Mouse (Mus musculus): ENCODE results near the gene Btg1.

Btg1 gene

DNA sequence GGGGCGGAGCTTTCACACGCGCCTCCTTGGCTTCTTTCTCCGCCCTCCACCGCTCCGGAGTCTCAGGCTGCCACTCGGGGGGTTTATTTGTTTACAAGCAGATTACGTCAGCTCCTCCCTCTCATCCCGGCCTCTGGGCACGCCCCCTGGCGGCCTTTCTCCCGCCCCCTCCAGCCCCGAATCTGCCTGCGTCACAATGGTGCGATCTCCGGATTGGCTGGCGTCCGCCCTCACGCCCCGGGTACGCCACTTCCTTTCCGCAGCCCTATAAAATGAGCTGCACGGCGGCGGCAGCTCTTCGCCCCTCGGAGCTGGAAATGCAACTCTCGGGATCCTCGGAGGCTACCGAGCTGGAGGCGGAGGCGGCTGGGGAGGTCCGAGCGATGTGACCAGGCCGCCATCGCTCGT is at the start of gene Btg1:
TSS of gene Btg1 (plus strand) at position 298 of the 408 bp plus-strand sequence.
- peak; percentile 100 for DNase-seq (ENCODE audit: low spot score)

DNA sequence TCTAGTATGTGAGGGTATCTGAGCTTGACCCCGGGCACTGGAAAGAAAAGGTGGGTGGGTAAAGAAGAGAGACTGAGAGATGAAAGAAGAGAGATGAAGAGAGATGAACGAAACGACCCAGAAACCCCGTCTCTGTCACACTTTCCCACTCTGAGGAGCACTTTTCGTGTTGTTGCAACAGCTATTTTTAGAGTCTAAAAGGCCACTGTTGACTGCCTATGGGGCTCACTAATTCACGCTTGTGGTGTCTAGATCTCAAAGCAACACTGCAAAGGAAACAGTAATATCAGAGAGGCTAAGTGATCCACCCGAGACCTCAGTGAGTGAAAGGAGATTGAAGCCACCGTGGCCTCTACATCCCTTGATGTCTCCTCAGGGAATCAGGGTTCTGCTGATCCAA is 47.3 kb upstream of the Btg1 start:
- DNase-seq (ENCODE audit: low spot score), result no peak

DNA sequence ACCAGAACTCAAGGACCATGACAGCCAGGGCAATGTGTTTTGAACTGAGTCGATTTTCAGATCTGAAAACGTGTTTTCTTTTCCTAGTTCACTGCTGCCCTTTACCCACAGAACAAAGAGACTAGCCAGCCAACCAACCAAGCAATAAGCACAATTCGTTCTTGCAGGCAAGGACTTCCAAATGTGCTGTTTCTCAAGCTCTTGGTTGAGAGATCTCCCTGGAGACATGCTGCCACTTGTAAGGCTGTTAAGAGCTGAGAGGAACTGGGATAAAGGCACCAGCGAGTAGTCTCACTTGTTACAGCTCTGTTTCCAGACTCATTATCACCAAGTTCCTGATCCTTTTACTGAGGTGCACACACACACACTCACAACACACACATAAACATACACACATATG is 45.6 kb upstream of the Btg1 start:
- DNase-seq (ENCODE audit: low spot score), result no peak

DNA sequence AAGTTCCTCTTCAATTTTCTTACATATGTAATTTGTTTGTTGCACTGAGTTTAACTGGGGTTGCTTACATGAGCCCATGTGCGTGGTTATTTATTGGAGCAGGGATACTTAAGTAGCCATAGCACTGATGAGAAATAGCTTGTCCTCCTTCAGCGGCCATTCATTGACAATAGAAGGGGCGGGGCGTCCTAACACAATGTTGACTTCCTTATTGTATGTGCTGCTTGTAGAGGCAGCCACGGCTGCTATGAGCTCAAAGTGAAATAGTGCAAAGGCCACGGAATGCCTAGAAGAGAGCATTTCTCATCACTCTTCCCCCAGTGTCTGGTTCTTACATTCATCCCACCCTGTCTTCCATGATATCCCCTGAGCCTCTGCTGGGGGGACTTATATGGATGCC is 42.0 kb upstream of the Btg1 start:
- DNase-seq (ENCODE audit: low spot score), result no peak

DNA sequence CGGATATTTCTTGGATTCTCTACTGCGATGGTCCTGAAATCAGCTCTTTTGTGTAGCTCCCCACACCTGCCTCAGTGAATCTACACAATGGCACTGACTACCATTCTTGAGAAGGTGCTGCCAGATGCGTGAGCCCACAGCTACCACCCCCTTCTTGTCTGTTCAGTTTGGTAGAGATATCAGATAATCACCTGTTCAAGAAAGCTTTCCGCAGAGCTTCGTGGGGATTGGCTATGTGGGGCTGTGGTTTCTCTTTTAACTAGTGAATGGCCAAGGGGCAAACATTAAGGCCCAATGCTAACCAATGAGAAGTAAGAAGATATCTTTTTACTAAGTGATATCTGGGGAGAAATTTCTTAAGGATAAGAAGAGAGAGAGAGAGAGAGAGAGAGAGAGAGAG is 41.5 kb upstream of the Btg1 start:
- DNase-seq (ENCODE audit: low spot score), result no peak

DNA sequence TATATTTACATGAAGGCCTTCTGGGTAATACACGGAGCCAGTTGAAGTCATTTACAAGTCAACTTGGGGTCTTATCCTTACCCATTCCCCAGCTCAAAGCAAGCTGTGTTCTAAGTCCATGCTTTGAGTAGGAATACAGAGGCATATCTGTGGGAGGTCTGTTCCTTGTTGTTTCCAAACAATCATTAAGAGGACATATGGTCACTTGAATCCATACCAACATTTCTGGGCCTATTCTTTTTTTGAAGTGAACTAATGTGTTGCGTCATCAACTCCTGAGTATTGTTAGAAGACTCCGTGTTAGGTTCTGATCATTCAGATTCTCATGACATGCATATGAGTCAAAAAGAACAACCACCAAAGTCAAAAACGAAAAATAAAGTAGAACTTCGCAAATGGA is 37.9 kb upstream of the Btg1 start:
- no peak for DNase-seq (ENCODE audit: low spot score)

DNA sequence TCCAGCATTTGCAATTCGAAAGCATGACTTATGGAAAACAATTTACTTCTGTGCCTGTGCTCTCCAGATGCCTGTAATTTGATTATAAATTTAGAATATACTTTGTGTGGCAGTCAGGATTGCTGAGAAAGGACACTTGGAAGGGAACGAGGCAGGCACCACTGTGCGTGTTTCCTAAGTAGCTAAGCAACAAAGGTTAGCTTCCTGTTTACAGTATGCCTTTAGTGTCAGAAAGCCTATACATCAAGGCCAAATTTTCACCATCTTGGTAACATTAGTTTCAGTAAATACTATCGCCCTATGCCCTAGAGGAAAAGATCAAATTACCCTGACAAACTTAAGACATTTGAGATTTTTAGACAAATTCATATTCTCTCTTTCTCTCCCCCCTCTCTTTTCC is 37.4 kb upstream of the Btg1 start:
- no peak for DNase-seq (ENCODE audit: low spot score)

DNA sequence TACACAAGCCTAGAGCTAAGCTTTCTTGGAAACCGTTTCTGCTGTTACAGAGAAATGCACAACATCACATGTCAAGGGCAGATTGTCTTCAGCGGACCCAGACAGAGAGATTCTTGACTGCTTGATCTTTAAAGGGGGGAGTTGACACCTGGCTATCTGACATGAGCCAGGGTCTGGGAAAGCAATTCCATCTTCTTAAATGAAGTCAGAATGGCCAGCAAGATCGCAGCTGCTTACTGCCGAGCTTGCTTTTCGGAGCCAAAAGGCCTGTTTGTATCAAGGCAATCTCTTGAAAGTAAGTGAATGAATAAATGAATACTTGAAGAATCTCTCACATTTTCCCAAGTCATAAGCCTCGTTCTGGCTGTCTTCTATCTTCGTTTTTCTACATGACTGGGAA is 36.6 kb upstream of the Btg1 start:
- no peak for DNase-seq (ENCODE audit: low spot score)

DNA sequence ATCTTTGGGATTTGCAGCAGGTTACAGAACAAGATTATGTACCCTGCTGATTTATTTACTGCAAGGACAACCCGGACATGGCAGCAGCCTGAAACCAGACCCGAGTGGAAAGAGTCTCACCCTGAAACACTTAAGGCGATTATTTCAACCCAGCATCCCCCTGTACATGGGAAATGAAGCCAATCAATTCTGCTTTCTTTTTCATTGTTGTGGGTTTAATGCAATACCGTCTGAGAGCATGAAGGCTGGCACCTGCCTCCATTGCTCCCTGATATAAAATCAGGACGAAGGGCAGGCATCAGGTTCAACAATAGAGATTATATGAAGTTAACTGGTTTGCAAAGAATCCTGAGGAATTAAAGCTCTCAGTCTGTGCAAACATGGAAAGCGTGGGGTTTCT is 35.6 kb upstream of the Btg1 start:
- DNase-seq (ENCODE audit: low spot score), result no peak

DNA sequence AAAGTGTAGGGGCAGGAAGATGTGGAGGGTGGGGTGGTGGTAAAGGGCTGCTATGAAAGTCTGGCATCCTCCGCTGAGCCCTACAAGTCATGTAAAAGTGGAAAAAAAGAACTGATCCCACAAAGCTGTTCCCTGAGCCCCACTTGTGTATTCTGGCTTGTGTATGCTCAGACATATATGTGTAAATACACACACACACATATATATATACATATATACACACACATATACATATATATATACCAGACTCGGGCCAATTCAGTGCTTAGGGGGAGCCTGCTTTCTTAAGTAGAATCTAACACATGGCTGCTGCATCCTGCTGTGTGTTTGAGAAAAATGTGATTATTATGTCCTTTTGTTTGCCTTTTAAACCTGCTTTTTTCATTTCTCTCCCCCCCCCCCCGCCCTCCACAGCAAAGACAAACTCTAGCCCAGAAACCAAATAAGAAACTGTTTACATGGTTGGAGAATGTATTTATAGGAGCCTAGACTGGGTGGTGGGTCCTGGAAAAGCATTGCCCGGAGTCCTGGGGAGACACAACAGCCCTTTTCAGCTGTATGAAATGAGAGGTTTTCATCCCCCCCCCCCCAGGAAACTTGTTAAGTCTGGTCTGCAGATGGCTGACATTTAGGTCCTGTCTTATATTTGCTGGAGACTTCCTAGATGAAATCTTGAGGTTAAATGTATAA is 30.5 kb upstream of the Btg1 start:
- no peak for DNase-seq (ENCODE audit: low spot score)

DNA sequence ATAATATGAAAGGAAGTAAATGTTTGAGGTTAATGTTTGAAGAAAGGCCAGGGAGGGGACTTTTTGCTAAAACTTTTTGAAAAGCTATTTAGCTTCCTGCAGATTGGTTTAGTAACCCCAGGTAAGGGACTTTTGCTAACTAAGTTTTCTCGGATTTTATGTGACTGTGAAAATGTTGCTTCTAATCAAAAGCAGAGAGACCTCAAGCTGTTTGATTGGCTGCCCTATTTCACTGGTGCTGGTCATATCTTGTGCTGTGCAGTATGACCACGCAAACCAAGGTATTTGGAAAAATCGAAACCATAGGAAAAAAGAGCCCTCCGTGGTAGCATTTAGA is 30.0 kb upstream of the Btg1 start:
- no peak for DNase-seq (ENCODE audit: low spot score)

DNA sequence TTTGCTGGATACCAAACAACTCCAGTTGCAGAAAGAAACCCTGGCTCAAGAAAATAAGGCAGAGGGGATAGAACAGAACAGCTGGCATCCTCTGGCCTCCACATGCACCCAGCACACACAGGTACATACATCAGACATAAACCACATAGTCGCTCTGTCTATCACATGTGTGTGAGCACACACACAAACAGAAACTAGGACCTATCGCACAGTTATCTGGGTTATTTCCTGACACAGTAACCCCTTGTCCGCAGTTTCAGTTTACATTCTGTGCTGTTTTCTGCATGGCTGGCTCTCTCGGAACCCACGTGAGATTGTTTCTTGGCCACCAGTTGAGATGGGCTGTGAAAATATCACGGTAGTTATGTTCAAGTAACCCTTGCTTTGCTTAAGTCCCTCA is 28.6 kb upstream of the Btg1 start:
- peak; percentile 40 for DNase-seq (ENCODE audit: low spot score)

DNA sequence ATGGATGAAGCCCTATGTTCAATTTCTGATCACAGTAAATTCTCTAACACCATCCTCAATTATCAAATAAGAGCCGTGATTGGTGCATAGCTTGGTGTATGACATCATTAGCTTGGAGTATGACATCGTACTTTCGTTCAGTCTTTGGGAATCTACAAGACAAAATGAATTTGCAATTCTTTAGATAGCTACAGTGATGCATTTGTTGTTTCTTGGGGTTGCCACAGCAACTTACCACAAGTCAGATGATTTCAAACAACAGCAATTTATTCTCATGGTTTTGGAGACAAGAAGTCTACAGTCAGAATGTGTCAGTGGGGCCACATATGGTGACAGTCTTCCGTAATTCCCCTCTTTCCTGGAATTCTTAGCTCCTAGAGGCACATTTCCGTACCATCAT is 27.0 kb upstream of the Btg1 start:
- peak; percentile 73 for DNase-seq (ENCODE audit: low spot score)

DNA sequence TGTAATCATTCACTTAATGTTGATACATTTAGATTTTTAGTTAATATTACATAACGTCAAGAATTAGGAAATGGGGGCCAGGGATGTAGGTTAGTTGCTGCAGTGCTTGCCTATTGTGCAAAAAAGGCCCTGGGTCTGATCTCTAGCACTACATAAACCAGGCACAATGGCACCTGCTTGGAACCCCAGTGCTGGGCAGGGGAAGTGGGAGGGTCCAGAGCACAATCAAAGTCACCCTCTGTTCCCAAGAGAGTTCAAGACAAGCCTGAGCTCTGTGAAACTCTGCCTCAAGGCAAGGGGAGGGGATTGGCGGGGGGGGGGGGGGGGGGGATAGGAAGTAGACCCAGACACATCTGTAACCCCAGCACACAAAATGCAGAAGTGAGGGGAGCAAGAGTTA is 24.7 kb upstream of the Btg1 start:
- no peak for DNase-seq (ENCODE audit: low spot score)

DNA sequence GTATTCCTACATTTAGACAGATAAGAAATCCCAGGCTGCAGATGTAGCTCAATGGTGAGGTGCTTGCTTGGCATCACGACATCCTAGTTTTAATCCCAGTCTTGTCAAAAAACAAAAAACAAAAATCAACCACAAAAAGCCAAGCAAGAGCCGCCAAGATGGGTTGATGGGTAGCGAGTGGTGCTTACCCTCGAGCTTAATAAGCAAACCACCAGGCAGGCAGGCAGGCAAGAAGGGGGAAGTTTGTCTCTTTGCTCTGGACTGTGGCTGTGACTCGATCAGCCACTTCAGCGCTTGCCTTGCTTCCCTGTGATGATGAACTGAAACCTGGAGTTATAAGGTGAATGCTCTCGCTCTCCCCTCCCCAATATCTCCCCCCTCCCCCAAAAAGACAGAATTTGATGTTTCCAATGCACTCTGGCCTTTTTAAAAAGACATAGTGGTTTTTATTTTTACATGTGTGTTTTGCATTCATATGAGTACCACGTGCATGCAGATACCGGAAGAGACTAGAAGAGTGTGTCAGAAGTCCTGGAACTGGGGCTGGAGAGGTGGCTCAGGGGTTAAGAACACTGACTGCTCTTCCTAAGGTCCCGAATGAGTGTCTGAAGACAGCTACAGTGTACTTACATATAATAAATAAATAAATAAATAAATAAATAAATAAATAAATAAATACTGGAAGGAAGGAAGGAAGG is 21.2 kb upstream of the Btg1 start:
- DNase-seq (ENCODE audit: low spot score), result no peak

DNA sequence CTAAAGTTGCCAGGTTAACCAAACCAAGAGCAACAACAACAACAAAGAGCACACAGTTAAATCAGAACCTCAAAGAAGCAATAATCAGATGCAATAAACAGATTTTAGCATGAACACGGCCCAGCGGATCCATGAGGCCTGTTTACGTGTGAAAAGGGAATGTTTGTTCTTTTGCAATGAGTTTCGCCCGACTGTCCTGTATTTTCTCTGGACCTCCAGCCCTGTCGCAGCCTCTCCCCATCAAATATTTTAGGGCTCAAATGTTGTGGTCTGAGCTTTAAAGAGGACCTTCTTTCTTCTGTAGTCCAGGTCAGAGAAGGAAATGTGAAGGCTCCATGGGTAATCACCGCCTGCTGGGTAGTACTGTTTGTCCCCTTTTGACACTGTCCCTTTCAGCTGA is 20.4 kb upstream of the Btg1 start:
- no peak for DNase-seq (ENCODE audit: low spot score)

DNA sequence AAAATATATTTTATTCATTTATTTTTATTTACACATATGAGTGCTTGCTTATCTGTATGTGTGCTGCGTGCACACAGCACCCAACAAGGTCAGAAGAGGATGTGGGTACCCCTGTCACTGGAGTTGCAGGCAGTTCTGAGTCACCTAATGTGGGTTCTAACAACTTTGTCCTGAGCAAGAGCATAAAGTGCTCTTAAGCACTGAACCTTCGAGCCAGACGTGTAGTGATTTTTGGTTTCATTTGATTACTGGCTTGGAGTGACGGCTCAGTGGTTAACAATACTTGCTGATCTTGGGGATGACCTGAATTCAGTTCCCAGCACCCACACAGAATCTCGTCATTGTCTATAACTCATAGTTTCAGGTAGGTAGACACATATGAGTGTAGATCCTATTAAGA is 17.2 kb upstream of the Btg1 start:
- DNase-seq (ENCODE audit: low spot score), result peak; percentile 75

DNA sequence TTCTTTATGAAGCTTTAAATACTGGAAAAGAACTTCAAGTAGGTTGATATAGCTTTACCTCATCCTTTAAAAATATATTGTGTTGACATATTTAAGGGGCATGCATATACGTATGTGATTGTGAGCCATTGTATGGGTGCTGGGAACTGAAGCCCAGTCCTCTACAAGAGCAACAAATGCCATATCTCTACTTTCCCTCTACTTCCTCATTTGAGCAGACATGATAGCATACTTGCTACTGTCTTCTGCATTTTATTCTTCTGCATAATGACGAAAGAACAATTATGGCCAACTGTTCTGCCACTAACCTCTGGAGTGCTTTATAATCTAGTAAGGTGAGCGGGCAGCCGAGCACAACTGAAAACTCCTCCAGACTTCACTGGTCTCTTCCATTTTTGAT is 15.1 kb upstream of the Btg1 start:
- DNase-seq (ENCODE audit: low spot score), result no peak

DNA sequence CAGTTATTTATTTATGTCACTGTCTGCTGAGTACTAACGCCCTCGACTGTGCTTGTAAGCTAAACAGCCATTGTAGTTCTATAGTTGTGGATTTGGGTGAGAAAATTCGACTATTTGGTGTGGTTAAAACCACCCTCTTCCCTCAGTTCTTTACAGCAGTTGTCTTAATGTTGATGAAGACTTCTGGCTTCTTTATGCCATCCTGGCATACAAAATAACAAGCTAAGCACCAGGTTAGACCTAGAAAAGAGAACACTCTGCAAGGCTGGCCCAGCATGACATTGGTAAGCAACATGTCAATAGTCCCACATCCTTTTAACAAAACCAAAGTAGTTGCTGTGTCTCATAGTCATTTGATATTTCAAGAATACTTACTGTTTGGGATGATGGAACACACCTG is 14.5 kb upstream of the Btg1 start:
- DNase-seq (ENCODE audit: low spot score), result peak; percentile 60

DNA sequence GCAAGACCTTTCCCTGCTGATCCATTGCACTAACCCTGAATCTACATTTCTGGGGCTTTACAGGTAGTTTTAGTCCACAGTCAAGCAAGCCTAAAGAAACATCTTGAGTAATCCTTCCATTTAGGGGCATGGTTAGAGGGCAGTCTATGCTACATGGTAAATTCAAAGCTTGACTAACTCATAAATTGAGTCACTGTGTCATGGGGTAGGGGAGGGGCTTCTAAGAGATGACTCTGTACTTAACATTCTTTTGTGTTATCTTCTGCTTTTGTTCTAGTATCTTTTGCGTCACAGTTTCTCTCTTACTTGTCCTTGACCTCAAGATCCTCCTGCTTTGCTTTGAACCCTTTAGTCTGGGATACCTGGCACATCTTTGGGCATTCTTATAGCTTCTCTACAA is 11.6 kb upstream of the Btg1 start:
- DNase-seq (ENCODE audit: low spot score), result no peak

DNA sequence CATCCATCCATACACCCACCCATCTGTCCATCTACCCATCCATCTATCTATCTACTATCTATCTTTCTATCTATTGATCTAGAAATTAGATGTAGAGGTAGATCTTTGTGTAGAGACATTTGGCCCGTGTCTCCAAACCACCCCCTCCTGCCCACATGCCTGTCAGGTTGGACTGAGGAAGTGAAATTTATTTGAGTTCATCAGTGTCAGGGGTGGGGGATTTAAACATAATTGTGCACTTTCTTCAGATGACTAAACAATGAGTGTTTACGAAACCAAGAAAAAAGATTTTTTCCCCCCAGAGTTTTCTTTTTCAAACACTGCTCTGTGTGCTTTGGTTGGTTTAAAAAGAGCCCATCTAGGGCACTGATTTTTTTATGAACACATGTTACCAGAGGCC is 10.9 kb upstream of the Btg1 start:
- DNase-seq (ENCODE audit: low spot score), result no peak

DNA sequence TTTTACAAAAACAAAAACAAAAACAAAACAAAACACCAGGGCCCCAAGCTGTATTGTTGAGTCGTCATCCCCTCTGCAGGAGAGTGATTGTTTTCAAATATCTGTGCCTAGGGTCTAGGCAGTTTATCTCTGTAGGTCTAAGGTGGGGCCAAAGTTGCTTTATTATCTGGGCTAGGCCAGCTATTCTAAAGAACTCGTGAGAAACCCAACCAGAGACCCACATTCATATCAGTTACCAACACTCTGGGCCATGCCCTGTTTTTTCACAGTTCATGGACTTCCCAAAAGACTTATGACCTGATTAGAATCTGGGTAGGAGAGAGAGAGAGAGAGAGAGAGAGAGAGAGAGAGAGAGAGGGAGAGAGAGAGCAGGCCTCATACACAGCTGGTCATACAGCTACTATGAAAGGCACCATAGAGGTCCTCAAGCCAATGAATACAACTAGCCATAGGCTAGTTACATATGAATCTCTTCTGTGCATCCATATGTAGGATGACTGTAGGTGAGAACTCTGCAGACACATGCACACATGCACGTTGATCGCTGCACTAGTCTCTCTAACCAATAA is 9.1 kb upstream of the Btg1 start:
- no peak for DNase-seq (ENCODE audit: low spot score)

DNA sequence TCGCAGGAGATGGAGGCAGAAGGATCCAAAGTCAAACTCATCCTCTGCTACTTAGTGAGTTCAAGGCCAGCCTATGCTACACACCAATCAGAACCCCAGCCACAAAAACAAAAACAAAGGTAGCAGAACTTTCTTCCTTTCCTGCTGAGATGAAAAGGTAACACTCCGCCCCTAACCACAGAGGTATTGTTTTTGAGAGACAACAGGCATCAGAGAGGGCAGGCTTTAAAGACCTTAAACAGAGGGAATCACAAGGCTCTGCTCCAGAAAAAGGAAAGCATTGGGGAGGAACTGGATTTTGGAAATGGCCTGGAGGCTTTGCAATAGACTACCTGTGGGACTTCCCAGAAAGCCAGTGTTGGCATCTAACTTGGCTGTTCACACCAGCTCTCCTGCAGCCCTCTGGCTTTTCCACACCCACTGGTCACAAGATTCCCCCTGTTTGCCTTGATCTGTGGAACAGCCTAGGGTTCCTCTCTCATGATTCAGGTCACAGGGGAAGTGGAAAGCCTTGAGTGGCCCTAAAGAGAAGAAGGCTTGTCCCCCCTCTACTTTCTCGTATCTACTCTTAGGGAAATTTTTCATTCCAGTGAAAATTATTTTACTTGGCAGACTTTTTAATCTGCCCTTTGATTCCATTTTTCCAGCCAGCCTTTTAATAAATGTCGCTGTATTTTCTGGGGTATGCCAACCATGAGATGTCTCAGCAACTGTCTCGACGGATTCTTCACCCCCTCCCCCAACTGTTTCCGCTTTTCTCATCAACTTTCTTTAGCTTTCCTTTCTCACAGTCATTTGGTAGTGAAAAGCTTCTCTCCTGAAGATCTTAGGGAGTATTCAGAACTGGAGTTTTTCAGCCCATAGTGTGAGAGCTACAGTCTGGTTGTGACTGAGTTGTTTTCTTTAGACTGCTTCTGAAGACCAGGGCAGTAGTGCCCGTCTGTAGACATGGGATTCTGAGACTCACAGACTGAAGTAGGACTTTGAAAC is 7.2 kb upstream of the Btg1 start:
- peak; percentile 79 for DNase-seq (ENCODE audit: low spot score)
